Mouse (Mus musculus) left cerebral cortex, postnatal 36 days (tissue): ENCODE results near the gene Lrrc58. TPM values are rescaled to one million over a fixed set of nuclear protein-coding genes. Genes with fewer than 3 reads are reported as not detected.

Experiments
- DNase-seq, 2 experiments: peaks; one replicate each; pipeline ENCODE4 v3.0.0; 2021 to 2022; ENCODE audit warnings: low spot score in 2 of 2, mixed read lengths in 1 of 2
- intact Hi-C: fragments of 180-260 bp; cut with DNase I; formaldehyde crosslinking; loops from one replicate; pipeline ENCODE4 v1.15.1; 2025
- total RNA-seq, 2 experiments: library from RNA; stranded (reverse); gene quantifications; 2 replicates each; pipeline ENCODE4 v1.2.3; 2021

Lrrc58 gene
- 100 to 1,000 TPM in 1 of 2 experiments, 10 to 100 TPM in 1; 97.3 to 105 TPM for total RNA-seq

DNA sequence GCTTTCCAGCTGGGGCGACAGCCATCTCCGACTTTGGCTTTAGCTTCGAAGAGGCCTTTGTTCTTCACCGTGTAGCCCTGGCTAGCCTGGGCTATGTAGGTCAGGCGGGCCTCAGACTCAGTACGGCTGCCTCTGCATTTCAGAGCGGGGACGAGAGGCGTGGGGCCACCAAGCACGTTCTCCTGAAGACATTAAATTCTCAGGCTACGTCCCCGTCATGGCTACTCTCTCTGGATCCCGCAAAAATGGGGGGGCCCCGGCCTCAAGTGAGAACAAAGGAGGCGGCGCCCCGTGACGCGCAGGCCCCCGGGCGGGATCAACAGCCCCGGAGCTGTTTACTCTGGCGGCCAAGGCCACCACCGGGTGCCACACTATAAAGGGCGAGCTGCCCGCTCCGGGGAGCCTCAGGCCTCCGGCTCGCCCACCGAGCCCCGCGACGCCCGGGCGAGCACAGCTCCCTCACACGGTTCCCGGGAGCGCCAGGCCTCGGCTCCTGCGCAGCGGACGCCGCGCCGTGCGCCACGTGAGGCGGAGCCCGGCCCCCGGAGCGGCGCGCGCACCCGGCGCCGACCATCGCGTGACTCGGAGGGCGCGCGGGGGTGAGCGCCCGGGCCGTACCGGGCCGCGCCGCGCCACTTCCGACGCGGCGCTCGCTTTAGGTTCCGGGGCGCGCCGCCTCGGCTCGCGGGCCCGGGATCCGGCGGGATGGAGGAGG lies at the start of gene Lrrc58:
TSS of gene Lrrc58 (plus strand) at position 599 of the 715 bp plus-strand sequence.
- peak; percentile 89 to 93 for DNase-seq
- intact Hi-C loops, result loop anchor here (2.0 to 5.0 kb wide), 3 partner anchors 56 to 221 kb away; partner anchors contain the start of gene Gsk3b

DNA sequence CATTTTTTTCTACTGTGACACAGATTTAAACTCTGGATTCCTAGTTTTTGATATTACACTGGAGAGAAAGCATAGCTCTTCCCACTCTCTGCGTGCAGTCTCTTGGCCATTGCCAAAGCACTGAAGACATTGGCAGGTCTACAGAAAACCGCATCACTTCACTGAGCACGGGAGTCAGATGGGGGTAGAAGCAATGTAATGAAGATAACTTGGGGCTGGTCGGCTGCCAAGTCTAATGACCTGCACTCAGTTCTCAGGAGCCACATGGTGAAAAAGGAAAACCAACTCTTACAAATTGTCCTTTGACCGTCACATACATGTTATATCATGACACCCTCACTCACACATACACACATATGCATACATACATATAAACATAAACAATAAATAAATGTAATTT lies 44.2 kb upstream of the Lrrc58 start:
- no peak for DNase-seq
- intact Hi-C loops, result no loop called here

DNA sequence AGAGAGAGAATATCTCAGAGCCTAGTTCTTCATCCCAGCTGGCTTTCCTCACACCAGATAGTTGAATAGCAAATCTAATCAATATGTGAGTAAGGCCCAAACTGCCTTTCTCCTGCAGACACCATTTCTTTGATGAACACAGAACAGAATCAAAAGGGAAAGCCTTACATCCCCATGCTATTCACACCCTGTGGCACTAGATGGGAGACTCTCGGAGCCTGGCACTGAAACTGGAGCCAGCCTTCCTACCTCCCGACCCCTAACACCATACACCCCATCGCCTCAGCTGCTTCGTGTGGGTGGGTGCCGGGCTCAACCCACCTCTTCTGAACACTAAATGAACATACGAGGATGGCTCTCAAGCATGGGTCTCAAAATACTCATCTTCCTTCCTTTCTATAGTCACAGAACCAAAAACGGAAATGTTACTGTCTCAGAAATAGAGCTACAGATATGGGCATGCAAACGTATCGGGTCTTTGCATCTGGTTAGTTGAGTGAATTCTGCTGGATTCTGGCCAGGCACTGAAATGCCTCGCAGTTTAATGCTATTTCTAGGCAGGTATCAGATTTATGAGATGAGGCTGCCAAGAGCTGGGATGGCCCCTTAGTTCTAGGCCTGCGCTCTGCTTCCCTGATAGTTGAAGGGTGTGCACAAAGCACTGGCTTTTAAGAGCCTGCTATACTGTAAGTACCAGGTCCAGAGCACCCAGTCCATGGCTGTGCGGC lies 43.2 kb upstream of the Lrrc58 start:
- DNase-seq, result peak in 1 of 2 experiments; percentile 38
- intact Hi-C loops, result no loop called here

DNA sequence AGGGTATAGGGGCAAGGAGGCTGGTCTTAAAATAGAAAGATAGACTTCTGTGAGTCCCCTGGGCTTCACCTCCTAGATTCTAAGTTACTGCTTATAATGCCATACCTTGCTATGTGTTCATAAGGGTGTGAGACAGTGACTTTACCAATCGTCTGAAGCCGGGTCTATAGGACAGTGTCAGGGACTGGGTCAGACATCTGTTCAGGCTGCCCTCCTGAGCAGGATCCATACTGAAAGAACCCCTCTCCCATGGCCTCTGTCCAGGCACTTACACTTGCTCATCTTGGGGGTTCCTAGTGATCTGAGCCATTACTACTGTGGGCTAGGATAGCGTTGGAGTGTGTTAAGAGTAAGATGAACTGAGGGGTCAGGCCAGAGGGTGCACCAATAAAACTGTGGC lies 41.9 kb upstream of the Lrrc58 start:
- no peak for DNase-seq
- intact Hi-C loops, result no loop called here

DNA sequence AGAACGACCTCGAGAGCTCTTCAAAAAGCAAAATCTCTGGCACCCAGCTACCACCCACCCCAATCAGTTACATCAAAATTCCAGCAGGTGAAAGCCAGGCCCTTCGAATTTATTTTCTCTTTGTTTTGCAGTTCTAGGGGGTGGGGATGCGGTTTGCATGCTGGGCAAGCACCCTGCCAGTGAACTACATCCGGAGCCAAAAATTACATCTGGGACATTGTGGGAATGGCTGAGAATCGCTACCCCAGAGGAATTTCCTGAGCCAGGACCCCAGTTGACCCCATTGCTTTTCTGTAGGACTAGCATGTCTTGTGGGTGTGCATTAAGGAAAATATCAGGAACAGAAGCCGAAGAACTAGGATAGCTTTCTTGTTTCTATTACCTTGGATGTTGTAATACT lies 37.1 kb upstream of the Lrrc58 start:
- no peak for DNase-seq
- intact Hi-C loops, result no loop called here

DNA sequence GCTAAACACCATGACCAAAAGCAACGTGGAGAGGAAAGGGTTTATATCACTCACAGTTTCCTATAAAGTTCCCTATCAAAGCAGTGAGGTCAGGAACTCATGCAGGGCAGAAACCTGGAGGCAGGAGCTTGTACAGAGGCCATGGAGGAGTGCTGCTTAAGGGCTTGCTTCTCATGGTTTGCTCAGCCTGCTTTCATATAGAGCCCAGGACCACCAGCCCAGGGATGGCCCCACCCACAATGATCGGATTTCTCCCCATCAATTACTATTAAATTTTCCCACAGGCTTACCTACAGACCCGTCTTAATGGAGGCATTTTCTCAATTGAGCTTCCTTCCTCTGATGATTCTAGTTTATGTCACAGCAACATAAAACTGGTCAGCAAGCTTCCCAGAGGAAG lies 30.6 kb upstream of the Lrrc58 start:
- intact Hi-C loops, result no loop called here
- DNase-seq, result no peak

DNA sequence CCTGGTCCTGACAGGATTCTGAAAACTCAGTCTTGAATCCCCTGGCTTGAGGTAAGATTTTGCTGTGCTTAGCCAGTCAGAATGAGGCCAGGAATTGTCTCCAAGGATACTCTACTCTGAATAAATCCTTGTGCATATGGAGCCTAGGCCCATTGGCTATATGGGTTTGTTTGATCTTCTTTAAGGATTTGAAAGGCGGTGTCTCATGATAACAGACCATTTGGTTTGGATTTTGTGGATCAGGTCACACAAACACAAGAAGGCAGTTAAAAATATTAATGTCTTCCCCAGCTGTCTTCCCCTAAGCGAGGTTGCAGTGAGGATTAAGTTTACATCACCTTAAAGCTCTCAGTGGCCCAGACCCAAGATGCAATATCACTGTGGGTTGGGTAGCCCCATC lies 25.8 kb upstream of the Lrrc58 start:
- intact Hi-C loops, result no loop called here
- DNase-seq, result no peak

DNA sequence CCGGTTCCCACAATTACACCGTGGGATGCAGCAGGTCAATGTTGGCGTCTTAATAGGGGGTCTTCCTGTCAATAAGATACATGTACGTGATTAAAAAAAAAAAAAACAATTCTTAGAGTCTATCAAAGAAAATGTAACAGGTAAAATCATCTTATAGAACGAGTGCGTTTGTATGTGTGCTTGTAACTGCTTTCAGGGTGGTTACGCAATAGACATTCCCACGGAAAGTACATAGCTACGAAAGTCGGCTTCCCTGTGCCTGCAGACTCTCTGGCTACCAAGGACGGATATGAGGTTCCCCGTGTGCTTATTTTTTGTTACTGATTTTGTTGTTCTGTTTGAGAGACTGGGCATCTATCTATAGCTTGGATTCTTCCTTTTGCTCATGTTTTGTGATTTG lies 24.4 kb upstream of the Lrrc58 start:
- no peak for DNase-seq
- intact Hi-C loops, result no loop called here

DNA sequence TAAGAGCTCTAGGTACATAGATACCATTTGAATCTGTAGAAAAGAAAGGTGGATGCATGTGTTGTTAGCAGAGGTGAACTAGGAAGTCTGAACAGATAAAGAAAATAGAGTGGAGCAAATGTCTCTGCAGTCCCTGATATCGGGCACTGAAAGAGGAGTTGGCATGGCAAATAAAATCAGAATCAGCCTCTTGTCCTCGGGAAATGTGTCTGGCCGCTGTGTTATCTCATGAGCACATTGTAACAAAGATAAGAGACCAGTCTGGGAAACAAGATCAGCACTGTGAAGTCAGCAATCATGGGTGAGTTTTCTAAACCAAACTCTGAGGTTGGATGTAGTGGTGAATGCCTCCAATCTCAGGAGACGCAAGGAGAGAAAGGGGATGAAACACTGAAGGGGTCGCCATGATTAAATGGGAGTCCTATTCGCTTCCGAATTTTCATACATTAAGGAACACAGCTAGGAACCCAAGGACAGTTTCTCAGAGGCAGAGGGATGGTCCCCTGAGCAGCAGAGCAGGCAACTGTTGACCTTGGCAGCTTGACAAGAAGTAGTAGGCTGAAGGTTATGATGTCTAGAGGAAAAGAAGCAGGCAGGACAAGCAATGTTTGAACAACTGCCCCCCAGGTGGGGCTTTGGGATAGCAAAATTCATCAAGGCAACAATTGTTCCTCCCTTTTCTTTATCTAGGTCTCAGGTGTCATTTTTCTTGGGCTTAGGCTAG lies 22.8 kb upstream of the Lrrc58 start:
- DNase-seq, result no peak
- intact Hi-C loops, result no loop called here

DNA sequence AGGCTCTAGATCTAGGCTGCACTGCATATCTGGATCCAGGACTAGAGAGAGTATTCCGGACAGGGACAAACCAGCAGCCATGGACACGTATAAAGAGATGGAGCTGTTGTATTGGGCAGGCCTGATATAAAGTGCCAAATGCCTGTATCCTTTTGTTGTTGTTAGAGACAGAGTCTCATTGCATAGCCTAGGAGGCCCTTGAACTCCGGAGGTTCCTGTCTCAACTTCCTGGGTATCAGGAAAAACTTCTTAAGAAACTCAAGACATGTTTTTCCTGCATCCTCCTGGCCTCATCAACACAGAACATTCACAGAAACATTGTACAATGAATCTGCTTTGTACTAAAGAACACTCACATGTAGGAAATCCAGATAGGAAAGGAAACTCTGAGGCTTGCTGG lies 21.1 kb upstream of the Lrrc58 start:
- intact Hi-C loops, result no loop called here
- no peak for DNase-seq

DNA sequence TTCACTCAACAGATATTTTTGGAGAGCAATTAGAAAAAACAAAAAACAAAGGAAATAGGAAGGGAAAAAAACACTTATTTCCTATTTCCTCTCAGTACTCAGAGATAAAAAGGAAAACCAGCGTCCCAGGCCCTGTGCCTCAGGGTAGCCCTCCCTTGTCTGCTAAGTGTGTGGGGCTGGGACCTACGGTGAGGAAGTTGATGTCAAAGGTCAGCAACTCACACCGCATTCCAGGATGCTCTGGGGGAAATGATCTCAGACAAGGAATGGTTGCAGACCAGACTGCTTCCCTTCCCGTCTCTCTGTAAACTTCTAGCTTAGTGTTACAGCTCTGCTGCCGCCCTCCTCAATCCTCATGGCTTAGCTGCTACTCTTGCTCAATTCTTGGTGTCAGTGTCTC lies 16.8 kb upstream of the Lrrc58 start:
- intact Hi-C loops, result no loop called here
- no peak for DNase-seq

DNA sequence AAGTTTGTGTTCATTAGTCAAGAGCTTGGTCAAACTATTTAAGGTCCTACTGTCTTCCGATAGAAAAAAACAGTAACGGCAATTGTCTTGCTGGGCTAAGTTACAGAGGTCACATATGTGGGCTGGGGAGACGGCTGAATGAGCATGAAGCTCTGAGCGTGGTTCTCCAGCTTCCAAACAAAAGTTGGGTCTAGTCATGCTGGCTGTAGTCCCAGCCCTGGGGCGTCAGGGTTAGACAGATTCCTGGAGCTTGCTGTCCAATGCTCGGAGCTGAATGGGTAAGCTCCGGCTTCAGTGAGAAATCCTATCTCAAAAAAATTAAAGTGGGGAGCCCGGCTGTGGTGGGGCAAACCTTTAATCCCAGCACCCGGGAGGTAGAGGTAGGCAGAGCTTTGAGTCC lies 14.9 kb upstream of the Lrrc58 start:
- intact Hi-C loops, result no loop called here
- no peak for DNase-seq

DNA sequence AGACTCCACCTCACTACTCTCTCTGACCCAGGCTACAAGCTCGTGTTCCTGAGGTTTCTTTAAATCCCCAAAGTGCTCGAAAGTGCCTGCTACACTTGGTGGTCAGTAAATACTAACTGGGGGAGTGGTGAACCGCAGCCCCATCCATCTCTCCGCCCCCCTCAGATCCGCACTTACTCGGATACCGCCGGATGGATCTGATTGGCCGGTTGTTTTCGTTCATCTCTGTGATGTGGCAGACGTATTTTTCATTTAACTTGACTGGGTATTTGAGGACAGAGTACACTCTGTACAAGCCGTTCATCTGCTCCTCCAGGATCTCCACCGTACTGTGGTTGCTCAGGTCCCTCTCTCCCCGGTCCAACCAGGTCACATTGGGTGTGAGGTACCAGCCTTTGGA lies 14.1 kb upstream of the Lrrc58 start:
- intact Hi-C loops, result no loop called here
- DNase-seq, result no peak

DNA sequence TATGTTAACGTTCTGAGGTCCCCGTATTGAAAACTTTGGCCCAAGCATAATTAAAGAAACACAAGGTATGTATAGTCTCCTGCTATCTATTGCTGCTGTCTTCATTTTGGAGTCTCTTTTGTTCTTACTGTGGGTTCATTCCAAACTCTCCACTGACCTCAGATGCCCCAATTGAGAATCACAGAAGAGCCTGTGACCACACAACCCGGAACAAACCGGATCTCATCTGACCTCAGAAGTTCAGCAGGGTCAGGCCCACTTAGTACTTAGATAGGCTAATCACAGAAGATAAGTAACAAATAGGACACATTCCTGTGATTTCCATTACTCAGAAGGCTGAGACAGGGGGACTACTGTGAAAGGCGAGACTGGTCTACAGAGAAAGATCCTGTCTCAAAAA lies 13.6 kb upstream of the Lrrc58 start:
- intact Hi-C loops, result no loop called here
- no peak for DNase-seq

DNA sequence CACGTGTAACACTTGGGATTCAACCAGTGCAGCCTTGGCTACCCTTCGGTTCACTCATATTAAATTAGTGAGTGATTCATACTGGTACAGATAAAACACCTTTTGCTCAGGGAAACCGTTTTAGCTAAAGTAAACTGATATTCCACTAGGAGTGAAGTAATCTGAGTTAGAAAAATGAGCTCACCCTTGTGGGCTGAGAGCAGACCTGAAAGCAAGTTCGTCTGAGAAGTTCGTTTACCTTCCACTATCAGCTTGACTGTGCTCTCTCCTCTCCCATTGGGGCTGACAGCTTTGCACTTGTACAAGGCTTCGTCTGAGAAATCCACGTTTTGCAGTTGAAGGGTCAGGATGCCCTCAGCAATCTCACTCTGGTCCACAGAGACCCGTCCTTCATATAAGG lies 12.6 kb upstream of the Lrrc58 start:
- intact Hi-C loops, result no loop called here
- no peak for DNase-seq

DNA sequence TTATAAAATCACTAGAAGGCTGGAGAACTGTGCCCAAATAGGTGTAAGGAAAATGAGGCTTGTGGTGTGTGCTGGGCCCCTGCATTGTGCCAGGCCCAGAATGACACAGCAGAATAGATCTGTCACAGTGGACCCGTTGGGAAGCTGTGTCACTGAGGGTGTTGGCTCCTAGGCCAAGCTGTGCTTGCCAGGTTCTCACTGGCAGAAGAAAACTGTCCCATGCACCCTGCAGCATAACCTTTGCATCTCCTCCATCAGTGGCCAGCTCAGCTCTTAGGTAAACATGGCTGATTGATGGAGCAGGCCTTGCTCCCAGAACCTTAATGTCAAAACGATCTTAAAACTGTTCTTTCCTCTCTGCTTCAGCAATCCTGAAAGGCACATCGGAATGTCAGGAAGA lies 11.9 kb upstream of the Lrrc58 start:
- no peak for DNase-seq
- intact Hi-C loops, result no loop called here

DNA sequence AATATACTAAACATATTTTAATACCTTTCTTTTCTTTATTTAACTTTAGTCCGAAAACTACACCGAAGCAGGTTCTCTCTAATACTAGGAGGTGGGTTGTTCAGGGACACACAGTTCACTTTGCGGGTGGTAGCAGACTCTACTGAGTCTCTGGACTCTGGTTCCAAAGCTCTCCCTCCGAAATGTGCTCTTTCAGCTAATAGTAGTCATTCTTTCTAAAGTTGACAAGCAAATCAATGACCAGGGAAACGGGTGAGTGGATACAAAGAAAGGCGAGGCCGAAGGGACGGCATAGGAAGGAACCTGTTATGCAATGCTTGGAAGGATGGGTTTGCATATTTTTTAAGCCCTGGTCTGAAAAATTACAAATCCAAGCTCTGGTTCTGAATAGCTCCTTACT lies 10.7 kb upstream of the Lrrc58 start:
- no peak for DNase-seq
- intact Hi-C loops, result no loop called here

DNA sequence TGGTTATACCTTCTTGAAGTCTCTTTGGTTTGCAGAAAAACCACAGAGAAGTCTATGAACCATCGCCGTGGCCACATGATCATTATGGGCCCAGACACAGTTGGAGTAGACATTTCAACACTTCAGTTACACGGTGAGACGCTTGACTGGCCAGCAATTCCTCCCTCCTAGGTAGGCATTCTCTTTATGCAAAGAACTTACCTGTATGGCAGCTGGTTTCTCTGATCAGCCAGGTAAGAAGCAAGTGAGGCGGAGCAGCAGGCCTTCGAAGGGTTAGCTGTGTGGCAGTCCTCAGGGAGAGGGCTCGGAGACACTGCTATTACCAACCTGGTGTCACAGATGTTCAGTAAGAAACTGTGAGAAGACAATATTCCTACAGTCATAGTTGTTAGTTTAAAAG lies 8.0 kb upstream of the Lrrc58 start:
- intact Hi-C loops, result no loop called here
- DNase-seq, result no peak

DNA sequence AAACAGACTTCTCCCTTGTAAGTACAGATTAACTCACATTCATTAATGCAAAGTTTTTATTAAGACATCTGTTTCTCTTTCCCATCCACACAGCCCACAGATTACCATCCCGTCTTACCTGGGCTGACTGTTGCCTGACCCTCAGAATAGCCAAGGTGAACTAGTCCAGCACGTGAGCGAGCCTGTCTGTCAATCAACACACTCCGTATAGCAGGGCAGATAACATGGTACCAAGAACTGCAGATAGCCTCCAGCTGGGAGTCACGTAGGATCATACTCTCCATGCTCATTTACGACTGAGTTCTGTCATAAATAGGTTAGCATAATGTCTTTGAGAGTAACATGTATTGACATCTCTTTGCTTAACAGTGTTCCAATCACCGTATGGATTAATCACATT lies 7.2 kb upstream of the Lrrc58 start, which contains the start of gene Gm36028:
TSS of gene Gm36028 (minus strand) at position 118 of the 400 bp plus-strand sequence.
- intact Hi-C loops, result no loop called here
- no peak for DNase-seq

DNA sequence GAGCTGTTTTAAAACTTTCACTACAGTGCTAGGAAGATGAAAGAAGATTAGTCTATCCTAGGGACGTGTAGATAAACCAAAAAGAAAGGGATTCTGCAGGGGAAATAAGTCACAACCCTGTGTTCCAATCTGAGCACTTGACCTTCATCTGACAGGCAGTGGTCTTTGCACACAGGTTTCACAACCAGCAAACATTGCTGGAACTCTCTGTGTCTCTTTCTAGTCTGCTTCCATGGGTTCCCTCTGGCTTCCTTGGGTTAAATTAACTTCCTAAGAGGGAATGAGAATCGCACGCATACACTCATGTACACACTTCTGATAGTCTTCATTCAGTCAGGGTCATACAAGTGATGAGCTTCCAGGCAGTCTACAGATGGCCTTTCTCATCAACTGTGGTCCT lies 4.3 kb upstream of the Lrrc58 start:
- intact Hi-C loops, result no loop called here
- no peak for DNase-seq

DNA sequence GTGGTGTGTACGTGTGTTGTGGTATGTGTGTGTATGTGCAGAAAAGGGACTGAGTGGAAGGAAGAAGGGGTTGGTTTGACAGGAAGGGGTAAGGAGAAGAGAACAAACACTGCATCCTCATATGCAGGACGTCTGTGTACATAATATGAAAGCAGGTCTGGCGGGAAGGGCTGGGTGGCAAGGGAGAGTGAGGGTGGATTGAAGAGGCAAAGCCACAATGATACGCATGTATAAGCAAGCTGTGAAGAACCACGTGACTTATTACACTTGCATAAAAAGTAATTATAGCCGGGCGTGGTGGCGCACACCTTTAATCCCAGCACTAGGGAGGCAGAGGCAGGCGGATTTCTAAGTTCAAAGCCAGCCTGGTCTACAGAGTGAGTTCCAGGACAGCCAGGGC lies 2.3 kb upstream of the Lrrc58 start:
- intact Hi-C loops, result loop anchor here (5.0 kb wide), 2 partner anchors 54 to 76 kb away; no protein-coding TSS in a partner anchor
- no peak for DNase-seq
